Comparison of ENCODE assay signal across 8 mouse cellular contexts in genomic region chr8:54493110-54493509, GRCm38 (mm10). TPM values are rescaled to one million over a fixed set of nuclear protein-coding genes. Genes with fewer than 3 reads are reported as not detected.
DNase-seq lines count a peak whose midpoint lies in the region; ATAC-seq lines count a peak whose summit lies in the region.

No protein-coding gene starts in this region.

- peak; percentile 89 for ATAC-seq in megakaryocyte progenitor cell, adult 5-6 weeks (replicated peaks; ENCODE audit: poor library complexity)

- DNase-seq in left cerebral cortex, adult 18-20 months (ENCODE audit: low spot score in 2 of 2), result peak; percentile 65 to 70
- DNase-seq in left cerebral cortex, adult 8-10 months (ENCODE audit: low spot score in 2 of 2), result no peak
- peak; percentile 75 for DNase-seq in ES-CJ7 (ENCODE audit: low read depth, low spot score)
- DNase-seq in brain, adult 2 months (ENCODE audit: low read depth, low spot score), result peak; percentile 86
- DNase-seq in fibroblast of lung, adult 2 months (ENCODE audit: low read depth), result peak; percentile 28
- peak; percentile 49 for DNase-seq in kidney, postnatal 14 days
- peak; percentile 65 for DNase-seq in testis, postnatal 10 days (ENCODE audit: low spot score)

RNA-seq across cellular contexts. Expression of gene Asb5, which starts 36.3 kb away (rescaled TPM):
- total RNA-seq in left cerebral cortex, adult 18-20 months (2021), result 1 to 10 TPM; 1.2 to 2.1 TPM
- 1 to 10 TPM in 3 of 4 experiments, under 1 TPM in 1; 0.39 to 2.1 (median 1.7) TPM for total RNA-seq in left cerebral cortex, adult 8-10 months (2022)
- total RNA-seq in megakaryocyte progenitor cell, adult 5-6 weeks (2015), result 0.66 and 1.4 TPM in 2 replicates
- 0.33 TPM in 1 of 2 replicates, not detected in the other for total RNA-seq in megakaryocyte progenitor cell, adult 5-6 weeks (2017)

RNA-seq across cellular contexts. Expression of gene Spcs3, which starts 36.7 kb away (rescaled TPM):
- total RNA-seq in left cerebral cortex, adult 18-20 months (2021), result 10 to 100 TPM; 71.9 to 76.7 TPM
- total RNA-seq in left cerebral cortex, adult 8-10 months (2022), result 10 to 100 TPM; 57.0 to 67.0 (median 61.7) TPM
- total RNA-seq in megakaryocyte progenitor cell, adult 5-6 weeks (2015), result 245 and 259 TPM in 2 replicates
- total RNA-seq in megakaryocyte progenitor cell, adult 5-6 weeks (2017), result 171 and 192 TPM in 2 replicates

Comparison
In these comparisons a context has a peak if more than half of its experiments do, and no peak if none do; other contexts are left out.
1. DNase-seq: peak in left cerebral cortex, adult 18-20 months (2 of 2), ES-CJ7 (single experiment), brain, adult 2 months (single experiment), fibroblast of lung, adult 2 months (single experiment), kidney, postnatal 14 days (single experiment) and testis, postnatal 10 days (single experiment); none in left cerebral cortex, adult 8-10 months (0 of 2).